Mouse (Mus musculus): ENCODE measurements around the gene BC030867.
A peak's percentile ranks its signal among the peaks of the same experiment; 100 is the strongest.

The BC030867 gene

GRCm38 (mm10) chr11:102290141-102290540 is 41.5 kb downstream of the BC030867 start:
- DNase-seq (ENCODE audit: low spot score in 2 of 2) = no peak

- no peak for DNase-seq (ENCODE audit: low spot score in 2 of 2)
These were observed 42.4 kb downstream of the BC030867 start for GRCm38 (mm10) chr11:102291051-102291535.

GRCm38 (mm10) chr11:102293971-102294370 is 45.3 kb downstream of the BC030867 start:
- DNase-seq (ENCODE audit: low spot score in 2 of 2) = no peak

- no peak for DNase-seq (ENCODE audit: low spot score in 2 of 2)
These were observed 45.7 kb downstream of the BC030867 start for GRCm38 (mm10) chr11:102294416-102294815.

DNA sequence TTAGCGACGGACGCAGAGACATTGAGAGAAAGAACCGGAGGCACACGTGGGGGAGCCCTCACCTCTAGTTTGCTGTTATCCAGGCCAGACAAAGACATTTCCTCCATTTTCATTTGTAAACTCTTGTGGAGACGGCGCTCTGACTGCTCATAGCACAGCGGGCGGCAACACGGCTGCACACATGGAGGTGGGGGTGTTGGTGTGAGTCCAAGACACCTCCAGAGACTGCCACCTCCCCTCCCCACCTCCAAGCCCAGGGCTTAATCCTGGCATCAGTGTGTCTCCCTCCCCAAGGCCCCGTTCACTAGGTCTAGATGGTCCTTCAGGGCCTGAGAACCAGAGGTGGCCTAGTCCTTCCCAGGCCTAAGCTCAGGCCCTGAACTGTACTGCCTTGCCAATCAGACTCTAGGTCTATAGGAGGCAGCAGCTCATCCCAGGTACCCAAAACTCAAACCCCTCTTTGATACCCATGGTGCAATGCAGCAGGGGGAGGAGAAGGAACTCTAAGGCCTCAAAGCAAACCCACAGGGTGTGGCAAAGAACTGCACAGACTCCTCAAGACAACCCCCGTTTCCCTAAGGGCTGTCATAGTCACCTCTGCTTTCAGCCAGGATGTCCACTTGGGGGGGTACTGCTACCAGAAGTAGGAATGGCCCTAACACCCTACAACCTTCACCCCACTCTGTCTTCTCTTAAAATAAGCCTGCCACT is 46.4 kb downstream of the BC030867 start:
- DNase-seq (ENCODE audit: low spot score in 2 of 2) = no peak

DNA sequence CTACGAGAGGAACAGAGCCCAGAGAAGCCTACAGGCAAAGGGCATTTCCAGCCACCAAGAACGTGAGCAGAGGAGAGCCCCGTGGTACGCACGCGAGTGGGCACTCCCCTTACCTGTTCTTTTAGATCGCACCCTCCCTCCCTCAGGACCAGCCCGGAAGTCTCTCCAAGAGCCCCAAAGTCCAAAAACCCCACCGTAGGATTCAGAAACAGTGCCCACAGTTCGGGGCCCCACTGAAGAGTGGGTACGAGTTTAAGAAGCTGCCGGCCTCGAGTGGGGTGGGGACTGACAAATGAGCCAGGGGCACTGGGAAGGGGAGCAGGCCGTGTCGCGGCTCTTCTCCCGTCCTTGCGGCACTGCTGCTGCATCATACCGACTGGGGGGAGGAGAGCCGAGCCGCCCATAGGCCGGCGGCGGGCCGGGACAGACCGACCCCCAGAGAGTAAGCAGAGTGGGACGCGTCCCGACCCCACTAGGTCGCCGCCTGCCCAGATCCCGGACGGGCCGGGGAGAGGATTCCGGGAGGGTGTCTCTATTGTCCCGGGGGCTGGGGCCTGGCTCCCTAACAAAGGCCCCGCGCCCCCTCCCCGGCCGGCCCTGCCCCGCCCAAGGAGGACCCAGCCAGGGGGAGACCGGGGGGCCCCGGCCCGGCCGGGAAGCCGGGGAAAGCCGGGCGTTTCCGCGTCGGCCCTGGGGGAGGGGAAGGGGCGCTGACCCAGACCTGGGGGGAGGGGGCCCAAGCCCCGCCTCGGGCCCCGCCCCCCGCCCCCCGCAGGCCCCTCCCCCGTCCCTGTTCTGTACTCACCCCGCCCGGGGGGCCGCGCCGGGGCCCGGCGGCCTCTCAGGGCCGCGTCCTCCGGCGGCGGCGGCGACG is 47.2 kb downstream of the BC030867 start:
- peak; percentile 64 to 69 for DNase-seq (ENCODE audit: low spot score in 2 of 2)

DNA sequence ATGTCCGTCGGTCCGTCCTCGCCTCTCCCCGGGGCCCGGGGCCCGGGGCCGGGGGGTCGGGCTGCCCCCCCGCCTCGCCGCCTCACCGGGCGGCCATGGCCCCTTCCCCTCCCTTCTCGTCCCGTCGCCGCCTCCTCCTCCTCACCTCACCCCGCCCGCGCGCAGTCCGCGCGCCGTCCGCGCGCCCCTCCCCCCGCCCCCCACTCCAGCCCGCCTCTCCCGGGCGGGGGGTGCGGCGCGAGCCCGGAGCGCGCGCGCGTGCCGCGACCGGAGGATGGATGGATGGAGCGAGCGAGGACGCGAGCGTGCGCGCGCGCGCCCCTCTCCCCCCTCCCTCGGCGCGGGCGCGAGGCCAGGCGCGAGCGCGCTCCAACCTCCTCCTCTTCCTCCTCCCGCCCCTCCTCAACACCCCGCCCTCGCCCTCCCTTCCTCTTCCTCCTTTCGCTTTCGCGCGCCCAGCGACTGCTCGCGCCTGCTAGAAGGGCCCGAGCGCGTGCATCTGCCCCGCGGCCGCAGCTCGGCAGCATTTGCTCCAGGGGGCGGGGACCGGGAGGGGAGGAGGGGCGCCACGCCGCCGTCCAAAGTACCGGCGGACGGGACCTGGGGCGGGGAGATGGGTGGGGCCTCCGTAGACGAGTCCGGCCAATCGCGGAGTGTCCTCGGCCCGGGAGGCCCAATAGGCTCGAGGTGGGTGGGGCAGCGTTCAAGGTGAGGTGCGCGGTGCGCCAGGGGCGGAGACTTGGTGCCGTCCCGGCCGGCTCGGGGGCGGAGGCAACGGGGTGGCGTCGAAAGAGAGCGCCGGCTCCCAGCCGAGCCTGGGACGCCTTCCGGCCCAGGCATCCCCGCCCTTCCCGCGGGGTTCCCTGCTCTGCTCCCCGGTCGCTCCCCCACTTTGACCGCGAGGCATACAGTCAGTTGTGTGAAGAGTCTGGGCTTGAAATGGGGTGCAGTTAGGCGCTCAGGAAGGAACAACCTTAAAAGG is 48.1 kb downstream of the BC030867 start, which contains the start of gene Atxn7l3:
Gene Atxn7l3 (minus strand): TSS at position 141 of the 982 bp plus-strand sequence.
- DNase-seq (ENCODE audit: low spot score in 2 of 2) = peak; percentile 96 to 97

DNA sequence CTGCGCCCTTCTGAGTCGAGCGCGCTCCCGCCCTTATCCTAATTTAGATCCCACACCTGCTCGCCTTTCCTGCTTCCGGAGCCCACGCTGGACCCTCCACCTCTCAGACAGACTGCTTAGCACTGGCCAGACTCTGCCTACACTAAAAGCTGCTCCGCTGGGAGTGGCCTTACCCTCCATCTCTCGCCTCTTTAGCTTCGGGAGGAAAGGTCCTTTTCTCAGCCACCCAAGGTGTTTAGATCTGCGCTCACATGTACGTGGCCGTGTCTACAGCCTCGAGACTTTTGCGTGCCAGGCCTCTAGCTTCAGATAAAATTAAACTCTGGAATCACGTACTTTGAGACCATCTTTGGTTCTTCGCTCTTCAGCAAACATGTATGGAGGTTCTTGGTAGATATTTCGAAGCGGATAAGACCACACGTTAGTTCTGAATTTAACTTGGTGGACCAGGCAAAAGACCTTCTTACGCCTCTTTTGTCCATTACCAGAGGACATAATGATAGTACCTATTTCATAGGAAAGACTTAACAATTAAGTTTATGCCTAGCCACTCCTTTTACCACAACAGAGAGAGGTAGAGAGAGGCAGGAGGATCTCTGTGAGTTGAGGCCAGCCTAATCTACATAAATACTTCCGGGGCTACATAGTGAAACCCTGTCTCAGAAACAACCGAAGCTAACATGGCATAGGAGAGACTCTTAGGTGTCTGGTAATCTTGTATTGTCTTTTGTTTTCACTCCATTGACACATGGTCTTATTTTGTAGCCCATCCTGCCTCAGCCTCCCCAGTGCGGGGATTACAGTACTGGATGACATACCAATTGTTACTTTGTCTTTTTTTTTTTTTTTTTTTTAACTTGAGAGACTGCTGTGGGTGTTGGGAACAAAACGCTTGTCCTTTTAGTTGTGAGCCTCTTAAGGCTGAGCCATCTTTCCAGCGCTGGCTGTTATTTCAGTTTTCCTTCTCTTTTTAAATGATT is 49.2 kb downstream of the BC030867 start:
- DNase-seq (ENCODE audit: low spot score in 2 of 2) = peak in 1 of 2 experiments; percentile 32

DNA sequence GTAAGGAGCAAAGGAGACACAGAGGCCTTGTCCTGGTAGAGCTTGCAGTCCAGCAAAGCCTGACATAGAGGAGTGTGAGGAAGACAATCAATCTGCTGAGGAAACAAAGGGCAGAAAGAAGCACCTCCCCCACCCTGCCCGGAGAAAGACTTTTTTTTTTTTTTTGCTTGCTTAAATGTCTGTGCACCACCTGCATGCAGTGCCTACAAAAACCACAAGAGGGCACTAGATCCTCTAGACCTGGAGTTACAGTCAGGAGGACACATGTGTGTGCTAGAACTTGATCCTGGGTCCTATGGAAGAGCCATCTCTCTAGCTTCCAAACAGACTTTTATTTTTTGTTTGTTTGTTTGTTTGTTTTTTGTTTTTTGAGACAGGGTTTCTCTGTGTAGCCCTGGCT is 51.2 kb downstream of the BC030867 start:
- peak; percentile 71 to 76 for DNase-seq (ENCODE audit: low spot score in 2 of 2)

DNA sequence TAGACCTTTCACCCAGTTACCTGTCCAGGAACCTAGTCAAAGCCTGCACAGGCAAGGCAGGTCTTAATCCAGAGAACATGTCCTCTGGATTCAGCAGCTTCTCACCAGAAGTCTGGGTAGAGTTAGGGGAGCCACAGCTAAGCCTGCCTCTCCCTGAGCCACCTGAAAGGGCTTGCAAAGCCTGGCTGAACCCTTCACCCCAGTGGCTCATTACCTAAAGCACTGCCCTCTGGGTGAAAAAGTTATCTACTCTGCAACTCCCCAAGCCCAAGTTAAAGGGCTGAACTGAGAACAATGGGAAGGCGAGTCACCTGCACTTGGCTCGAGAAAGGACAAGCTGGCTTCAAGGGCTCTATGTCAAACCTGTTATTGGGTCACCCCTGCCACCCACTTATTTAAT is 55.5 kb downstream of the BC030867 start:
- no peak for DNase-seq (ENCODE audit: low spot score in 2 of 2)

DNA sequence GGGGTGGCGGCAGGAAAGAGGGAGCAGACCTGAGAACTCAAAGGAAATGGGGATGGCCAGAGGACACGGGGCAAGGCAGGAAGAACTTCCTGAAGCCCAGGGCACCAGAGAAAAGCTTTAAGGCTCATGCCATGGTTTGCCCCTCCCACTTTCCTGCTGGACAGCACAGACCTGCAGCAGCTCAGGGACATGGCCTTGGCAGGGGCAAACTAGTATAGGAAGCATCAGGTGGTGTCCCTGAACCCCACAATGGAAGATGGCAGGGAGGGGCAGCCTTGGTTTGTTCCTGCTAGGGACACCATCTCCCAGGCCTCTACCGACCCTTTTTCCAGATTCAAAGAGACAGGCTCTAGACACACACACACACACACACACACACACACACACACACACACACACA is 56.7 kb downstream of the BC030867 start:
- no peak for DNase-seq (ENCODE audit: low spot score in 2 of 2)

GRCm38 (mm10) chr11:102308104-102308503 is 59.4 kb downstream of the BC030867 start:
- no peak for DNase-seq (ENCODE audit: low spot score in 2 of 2)

- peak; percentile 95 to 96 for DNase-seq (ENCODE audit: low spot score in 2 of 2)
These were observed 60.3 kb downstream of the BC030867 start for GRCm38 (mm10) chr11:102308979-102309378.

DNA sequence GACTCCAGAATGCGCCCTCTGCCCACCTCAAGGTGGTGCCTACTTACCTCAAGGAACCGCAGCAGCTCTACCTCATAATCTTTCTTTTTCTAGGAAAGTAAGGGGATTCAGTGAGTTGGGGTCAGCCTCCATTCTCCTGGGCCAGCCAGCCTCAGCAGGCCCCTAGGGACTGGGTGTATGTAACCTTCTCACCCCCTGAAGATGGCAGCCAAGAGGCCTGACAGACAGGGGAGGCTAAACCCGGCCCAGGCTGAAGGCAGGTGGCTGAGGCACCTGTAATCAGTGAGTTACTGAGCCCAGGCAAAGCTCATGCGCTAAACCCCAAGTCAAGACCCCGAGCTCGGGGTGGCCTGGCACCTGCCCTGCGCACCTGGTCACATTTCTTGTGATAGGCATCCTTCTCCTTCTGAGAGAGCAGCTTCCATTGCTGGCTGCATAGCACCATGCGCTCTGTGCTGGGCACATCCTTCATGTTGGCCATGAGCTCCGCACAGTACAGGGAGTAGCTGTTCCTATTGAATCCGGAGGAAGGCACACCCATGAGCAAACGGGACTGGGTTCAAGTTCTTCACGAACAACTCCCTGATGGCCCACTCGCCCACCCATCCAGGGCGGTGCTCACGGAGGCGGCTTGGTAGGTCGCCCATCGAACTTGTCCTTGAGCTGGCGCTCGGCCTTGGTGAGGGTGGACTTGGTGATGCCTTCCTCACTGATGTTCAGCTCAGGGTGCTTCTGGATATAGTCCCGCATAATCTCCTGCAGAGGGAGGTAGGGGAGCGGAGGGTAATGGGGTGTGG is 61.3 kb downstream of the BC030867 start:
- no peak for DNase-seq (ENCODE audit: low spot score in 2 of 2)

DNA sequence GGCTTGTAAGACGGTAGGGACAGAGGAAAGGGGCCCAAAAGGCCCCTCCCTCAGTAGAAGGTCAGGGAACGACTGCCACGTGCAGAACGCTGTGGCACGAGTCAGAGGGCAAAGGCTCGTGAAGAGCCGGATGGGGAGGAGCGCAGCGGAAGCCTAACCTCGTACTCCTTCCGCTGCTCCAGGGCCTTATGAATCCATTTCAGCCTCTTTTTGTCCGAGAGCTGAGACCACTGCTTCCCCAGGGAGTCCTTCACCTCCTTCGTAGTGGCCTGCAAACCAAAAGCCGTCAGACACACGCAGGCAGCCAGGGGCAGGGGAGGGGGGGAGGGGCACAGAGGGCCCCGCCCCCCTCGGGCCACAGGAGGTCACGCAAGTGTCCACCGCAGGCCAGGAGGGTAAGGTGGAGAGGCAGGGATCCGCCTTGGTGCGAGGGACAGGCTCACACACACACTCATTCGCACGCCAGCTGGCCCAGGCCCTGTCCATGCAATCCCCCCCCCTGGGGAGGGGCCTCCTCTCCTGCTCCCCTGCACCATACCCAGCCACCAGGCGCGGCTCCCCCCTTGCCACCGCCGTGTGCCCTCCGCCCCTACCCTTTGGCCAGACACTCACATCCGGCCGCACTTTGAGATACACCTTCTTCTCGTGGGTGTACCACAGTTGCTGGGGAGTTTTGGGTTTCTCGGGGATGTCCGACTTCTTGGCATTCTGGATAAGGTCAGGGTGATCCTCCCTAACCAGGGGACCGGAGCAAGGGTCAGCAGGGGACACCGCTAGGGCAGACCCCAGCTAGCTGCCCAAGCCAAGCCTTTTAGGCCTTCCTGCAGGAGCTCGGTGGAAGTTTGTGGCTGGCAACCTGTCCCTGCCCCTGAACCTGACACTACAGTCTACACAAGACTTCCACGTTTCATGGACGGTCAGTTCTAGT is 62.4 kb downstream of the BC030867 start:
- DNase-seq (ENCODE audit: low spot score in 2 of 2) = no peak

GRCm38 (mm10) chr11:102311966-102312365 is 63.3 kb downstream of the BC030867 start:
- no peak for DNase-seq (ENCODE audit: low spot score in 2 of 2)

DNA sequence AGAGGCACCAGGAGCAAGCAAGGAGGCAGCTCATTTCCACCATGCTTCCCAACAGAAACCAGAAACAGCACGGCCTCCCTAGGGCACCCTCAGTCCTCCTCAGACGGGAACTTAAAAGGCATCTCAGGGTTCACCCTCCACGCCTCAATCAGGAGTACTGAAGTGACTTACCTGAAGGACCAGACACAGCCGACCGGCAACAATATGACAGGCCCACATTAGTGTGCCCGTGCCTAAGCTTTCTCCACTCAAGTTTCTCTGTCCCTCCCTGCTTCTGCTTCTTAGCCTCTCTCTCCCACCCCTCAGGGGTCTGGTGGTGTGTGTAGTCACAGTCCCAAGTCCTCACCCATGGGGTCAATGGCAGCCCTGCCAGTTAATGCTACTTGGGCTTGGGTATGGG is 63.9 kb downstream of the BC030867 start:
- DNase-seq (ENCODE audit: low spot score in 2 of 2) = no peak

- DNase-seq (ENCODE audit: low spot score in 2 of 2) = no peak
These were observed 65.6 kb downstream of the BC030867 start for GRCm38 (mm10) chr11:102314321-102314720.
